Mouse (Mus musculus) lung, embryonic 14.5 days (tissue): ENCODE data around the gene Cryga. TPM values are rescaled to one million over a fixed set of nuclear protein-coding genes. Genes with fewer than 3 reads are reported as not detected.
A peak's percentile ranks its signal among the peaks of the same experiment; 100 is the strongest.

Experiments used
- ATAC-seq: fragments of 200-750 bp; cut with Nextera tagmentation; 2 replicates; pipeline ENCODE4 v1.8.0; 2017; ENCODE audit warnings: mild to moderate bottlenecking, moderate TSS enrichment, moderate library complexity; ENCODE audit not compliant: insufficient read depth
- DNase-seq: peaks from one replicate; pipeline ENCODE4 v3.0.0-alpha.2; 2015
- H3K27ac ChIP-seq: fragments of 300-500 bp; sonication (generic); 2 replicates; pipeline ENCODE4 v1.5.1; 2014; ENCODE audit warnings: low read depth, mild to moderate bottlenecking, moderate library complexity
- H3K27me3 ChIP-seq: fragments of 300-500 bp; sonication (generic); 2 replicates; pipeline ENCODE4 v1.6.1; 2014; ENCODE audit warnings: low read length, control low read depth; ENCODE audit not compliant: insufficient read depth
- H3K36me3 ChIP-seq: fragments of 300-500 bp; sonication (generic); 2 replicates; pipeline ENCODE4 v1.6.1; 2014; ENCODE audit warnings: control low read depth; ENCODE audit not compliant: insufficient read depth
- H3K4me1 ChIP-seq: fragments of 300-500 bp; sonication (generic); 2 replicates; pipeline ENCODE4 v1.6.1; 2014; ENCODE audit warnings: antibody characterized with exemption, control low read depth; ENCODE audit not compliant: insufficient read depth
- H3K4me2 ChIP-seq: fragments of 300-500 bp; sonication (generic); 2 replicates; pipeline ENCODE4 v1.6.1; 2014; ENCODE audit warnings: mild to moderate bottlenecking
- H3K4me3 ChIP-seq: fragments of 300-500 bp; sonication (generic); 2 replicates; pipeline ENCODE4 v1.5.1; 2014; ENCODE audit warnings: low read depth, low read length
- H3K9ac ChIP-seq: fragments of 300-500 bp; sonication (generic); 2 replicates; pipeline ENCODE4 v1.6.1; 2014
- H3K9me3 ChIP-seq: fragments of 300-500 bp; sonication (generic); 2 replicates; pipeline ENCODE4 v1.6.1; 2016; ENCODE audit warnings: low read depth, low read length, control low read depth
- CTCF ChIP-seq: IDR thresholded peaks from 2 replicates; pipeline ENCODE4 v1.5.1; 2016; ENCODE audit warnings: antibody characterized with exemption, low read depth
- WGBS: fragments of 180-500 bp; shearing (Covaris S2); extraction: QIAGEN DNeasy Blood & Tissue Kit; methylation state at CpG from one replicate; pipeline ENCODE4 v1.1.7; 2014; 5-methylcytosine and 5-hydroxymethylcytosine counted together
- polyA plus RNA-seq: library from polyadenylated mRNA; unstranded; fragments of >200 nt; fragmentation: Nextera tagmentation; extraction: Ambion mirVana; gene quantifications from 2 replicates; pipeline ENCODE4 v1.2.1, GENCODE M21; 2014

The Cryga gene
- polyA plus RNA-seq, 1 experiment from 2014 or later, result not detected

DNA sequence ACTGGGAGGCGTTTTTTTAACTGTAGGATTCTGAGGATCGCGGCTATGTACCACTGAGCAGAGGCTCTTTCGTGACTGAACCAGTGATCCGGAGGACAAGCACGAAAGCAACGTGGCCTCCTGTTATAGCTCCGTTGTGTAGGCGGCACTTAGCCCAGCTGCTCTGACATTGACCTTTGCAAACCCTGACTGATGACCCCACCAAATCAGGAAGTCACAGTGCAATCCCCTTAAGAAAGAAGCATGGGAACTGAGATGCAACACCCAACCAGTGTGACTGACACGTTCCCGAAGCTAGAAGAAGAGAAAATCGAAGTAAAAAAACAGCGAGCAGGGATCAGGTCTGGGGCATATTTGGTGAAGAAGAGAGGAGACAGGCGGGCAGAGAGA, 9.6 kb upstream of the Cryga start:
- Histone ChIP-seq H3K9ac (no peak overlapping the region), H3K36me3 (no peaks in the 10 kb centered on the region), H3K27me3 (no peaks in the 10 kb centered on the region), H3K4me1 (no peaks in the 10 kb centered on the region), H3K27ac (no peak overlapping the region), H3K4me2 (peak overlapping the region; percentile 50), H3K4me3 (no peak overlapping the region), H3K9me3 (no peaks in the 10 kb centered on the region)
- peak; percentile 4 for DNase-seq
- no peak for ATAC-seq
- no peak for TF ChIP-seq CTCF
- 55% methylated on average over 14 of the region's 14 CpGs for WGBS

DNA sequence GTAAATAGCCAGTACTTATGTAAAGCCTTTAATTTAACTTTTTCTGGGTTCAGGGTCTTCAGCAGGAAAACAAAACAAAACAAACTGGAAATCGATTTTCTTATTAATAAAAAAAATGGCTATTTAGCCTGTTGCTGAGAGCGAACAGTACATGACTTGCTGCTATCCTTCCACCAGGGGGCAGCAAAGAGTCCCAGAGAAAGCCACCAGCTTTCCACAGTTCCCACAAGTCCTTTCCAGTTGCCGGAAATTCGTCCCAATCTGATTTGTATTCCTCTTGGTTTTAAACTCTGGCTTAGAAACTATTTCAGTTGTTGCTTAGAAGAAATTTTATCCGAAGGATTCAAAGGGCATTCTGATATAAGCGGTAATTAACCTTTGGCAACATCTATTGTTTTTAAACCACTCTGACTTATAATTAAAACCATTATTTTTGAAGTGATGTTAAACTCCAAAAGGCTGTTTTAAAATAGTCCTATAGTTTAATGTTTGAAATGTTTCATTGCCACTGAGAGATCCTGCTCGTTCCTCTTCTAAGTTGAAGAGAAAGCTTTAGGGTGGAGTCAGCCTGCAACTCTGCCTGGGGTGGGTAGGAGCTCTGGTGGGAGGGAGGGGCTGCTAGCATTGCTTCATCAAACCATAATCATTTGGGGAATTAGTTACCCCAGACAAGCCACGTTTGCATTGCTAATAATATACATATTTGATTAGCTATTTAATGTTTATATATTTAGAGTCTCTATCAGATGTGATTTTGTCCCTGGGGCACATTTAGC, 9.0 kb upstream of the Cryga start:
- WGBS, result 10% methylated on average over 8 of the region's 8 CpGs
- ATAC-seq (peak; percentile 80), DNase-seq (peak; percentile 94)
- Histone ChIP-seq H3K9ac (no peak overlapping the region), H3K9me3 (no peaks in the 10 kb centered on the region), H3K27me3 (no peaks in the 10 kb centered on the region), H3K4me2 (peak overlapping the region; percentile 50), H3K4me1 (no peaks in the 10 kb centered on the region), H3K36me3 (no peaks in the 10 kb centered on the region), H3K27ac (no peak overlapping the region), H3K4me3 (no peak overlapping the region; the same call in 1 of the 2 replicates)
- TF ChIP-seq CTCF, result peak; percentile 92

DNA sequence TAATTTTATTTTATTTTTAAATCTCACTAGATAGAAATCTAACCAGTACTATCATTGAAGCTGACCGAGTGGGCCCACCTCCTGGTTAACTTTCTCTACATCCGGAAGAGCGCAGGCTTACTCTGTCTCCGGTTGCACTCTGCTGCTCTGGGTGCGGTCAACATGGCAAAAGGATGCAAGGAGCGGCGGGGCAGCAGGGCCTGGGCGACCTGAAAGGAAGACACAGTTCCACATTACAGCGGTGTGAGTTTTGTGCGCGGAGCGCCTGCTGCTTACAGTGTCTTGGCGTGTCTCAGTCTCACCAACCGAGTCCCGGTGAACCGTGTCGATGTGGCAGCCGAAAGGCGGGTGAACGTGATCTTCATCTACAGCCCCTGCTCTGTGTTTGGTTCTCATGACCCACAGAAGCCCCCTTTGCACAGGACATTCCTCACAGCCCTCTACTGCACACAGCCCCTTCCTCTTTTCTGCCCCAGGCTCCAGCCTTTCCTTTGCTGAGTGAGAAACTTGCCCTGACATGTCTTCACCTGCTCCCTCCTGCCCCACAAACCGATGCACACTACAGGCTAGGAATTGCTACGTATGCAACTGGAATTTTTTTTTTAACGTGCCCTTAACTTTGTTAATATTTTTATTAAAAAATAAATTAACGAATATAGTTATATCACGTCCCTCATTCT, 6.7 kb upstream of the Cryga start:
- H3K36me3 ChIP-seq, result no peaks in the 10 kb centered on the region
- H3K27ac ChIP-seq, result no peak overlapping the region
- H3K9ac ChIP-seq, result no peak overlapping the region
- no peaks in the 10 kb centered on the region for H3K4me1 ChIP-seq
- no peaks in the 10 kb centered on the region for H3K27me3 ChIP-seq
- no peaks in the 10 kb centered on the region for H3K9me3 ChIP-seq
- H3K4me3 ChIP-seq, result no peak overlapping the region
- no peak for DNase-seq
- no peak for TF ChIP-seq CTCF
- no peak overlapping the region for H3K4me2 ChIP-seq
- ATAC-seq, result no peak
- 61% methylated on average over 25 of the region's 25 CpGs for WGBS

DNA sequence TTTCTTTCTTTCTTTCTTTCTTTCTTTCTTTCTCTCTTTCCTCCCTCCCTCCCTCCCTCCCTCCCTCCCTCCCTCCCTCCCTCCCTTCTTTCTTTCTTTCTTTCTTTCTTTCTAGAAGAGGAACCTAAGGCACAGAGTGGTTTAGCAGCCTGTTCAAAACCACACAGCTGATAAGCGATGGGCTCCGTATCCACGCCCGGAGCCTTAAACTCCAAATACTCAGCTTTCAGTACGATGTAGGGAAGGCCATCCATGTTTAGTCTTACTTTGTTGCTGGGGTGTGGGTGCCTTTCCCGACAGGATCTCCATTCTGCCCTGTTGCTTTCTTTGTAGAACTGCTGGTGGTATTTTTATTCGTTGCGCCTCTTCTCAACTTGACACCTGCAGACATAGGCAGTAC, 6.0 kb upstream of the Cryga start:
- H3K27ac ChIP-seq, result no peak overlapping the region
- no peak overlapping the region for H3K4me2 ChIP-seq
- no peaks in the 10 kb centered on the region for H3K36me3 ChIP-seq
- ATAC-seq (no peak), DNase-seq (no peak)
- 85% methylated on average over 8 of the region's 8 CpGs for WGBS
- TF ChIP-seq CTCF, result no peak
- no peaks in the 10 kb centered on the region for H3K9me3 ChIP-seq
- H3K4me1 ChIP-seq, result no peaks in the 10 kb centered on the region
- no peak overlapping the region for H3K9ac ChIP-seq
- no peak overlapping the region for H3K4me3 ChIP-seq
- no peaks in the 10 kb centered on the region for H3K27me3 ChIP-seq

DNA sequence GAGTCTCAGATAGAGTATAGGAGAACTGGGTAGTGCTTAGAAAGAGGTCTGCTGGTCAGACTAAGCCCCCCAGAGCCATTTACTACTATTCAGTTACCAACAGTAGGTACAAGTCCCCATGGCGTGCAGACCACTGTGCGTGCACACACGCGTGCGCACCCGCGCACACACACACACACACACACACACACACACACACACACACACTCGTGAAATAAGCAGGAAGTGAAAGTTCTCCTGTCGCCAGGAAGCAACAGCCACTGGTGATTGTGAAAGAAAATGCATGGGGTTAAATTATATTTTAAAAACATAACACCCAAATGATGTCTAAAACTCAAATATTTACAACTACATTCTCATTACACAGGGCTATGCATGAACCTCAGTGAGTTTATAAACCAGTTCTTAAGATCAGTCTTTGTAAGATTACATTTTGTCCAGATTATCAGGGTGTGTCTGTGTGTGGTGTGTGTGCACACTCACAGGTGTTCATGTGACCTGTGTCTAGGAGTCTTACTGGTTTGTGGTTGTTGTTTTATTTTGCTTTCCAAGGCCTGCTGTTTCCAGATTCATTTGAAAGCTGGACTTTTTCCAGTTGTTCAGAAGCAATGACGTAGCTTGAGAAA, 4.6 kb upstream of the Cryga start:
- Histone ChIP-seq H3K27ac (no peak overlapping the region), H3K4me2 (no peak overlapping the region), H3K4me1 (no peaks in the 10 kb centered on the region), H3K9me3 (no peaks in the 10 kb centered on the region), H3K9ac (no peak overlapping the region), H3K27me3 (no peaks in the 10 kb centered on the region), H3K4me3 (no peak overlapping the region), H3K36me3 (no peaks in the 10 kb centered on the region)
- DNase-seq (no peak), ATAC-seq (no peak)
- WGBS, result 85% methylated on average over 10 of the region's 10 CpGs
- no peak for TF ChIP-seq CTCF

DNA sequence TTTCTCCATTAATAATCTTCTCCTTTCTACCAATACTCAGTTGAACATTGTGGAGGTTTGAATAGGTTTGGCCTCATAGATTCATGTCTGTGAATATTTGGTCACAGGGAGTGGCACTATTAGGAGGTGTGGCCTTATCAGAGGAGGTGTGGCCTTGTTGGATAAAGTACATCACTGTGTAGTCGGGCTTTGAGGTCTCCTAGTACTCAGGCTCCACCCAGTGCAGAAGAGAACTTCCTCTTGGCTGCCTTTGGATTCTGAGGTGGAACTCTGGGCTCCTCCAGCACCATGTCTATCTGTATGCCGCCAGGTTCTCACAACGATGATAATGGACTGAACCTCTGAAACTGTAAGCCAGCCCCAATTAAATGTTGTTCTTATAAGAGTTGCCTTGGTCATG, 6.2 kb downstream of the Cryga start:
- Histone ChIP-seq H3K4me2 (no peak overlapping the region), H3K4me3 (no peak overlapping the region), H3K27ac (no peak overlapping the region), H3K9me3 (no peaks in the 10 kb centered on the region), H3K9ac (no peak overlapping the region), H3K4me1 (no peaks in the 10 kb centered on the region), H3K27me3 (no peaks in the 10 kb centered on the region), H3K36me3 (no peaks in the 10 kb centered on the region)
- DNase-seq, result no peak
- TF ChIP-seq CTCF, result no peak
- ATAC-seq, result no peak
- WGBS, result 78% methylated on average over 3 of the region's 3 CpGs

DNA sequence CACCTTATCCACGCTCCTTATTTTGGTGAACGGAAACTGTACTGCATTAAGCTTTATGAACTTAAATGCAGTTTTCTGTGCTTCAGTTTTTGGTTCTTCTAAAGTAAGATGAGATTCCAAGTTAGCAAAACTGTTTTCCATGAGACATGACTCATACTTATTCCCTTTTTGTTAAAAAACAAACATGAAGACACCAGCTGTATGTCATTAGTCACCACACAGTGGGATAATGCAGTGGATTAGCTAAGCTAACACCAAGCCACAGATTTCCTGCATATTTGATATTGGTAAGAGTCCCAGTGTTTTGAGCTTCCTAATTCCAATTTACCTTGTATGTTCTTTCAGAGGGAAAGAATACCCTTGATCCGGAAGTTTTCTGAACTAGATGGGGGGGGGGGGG, 11.6 kb downstream of the Cryga start:
- no peak for DNase-seq
- no peaks in the 10 kb centered on the region for H3K4me1 ChIP-seq
- 91% methylated on average over 3 of the region's 3 CpGs for WGBS
- H3K4me3 ChIP-seq, result no peak overlapping the region
- H3K9me3 ChIP-seq, result no peaks in the 10 kb centered on the region
- H3K9ac ChIP-seq, result no peak overlapping the region
- no peak overlapping the region for H3K4me2 ChIP-seq
- no peaks in the 10 kb centered on the region for H3K36me3 ChIP-seq
- no peaks in the 10 kb centered on the region for H3K27me3 ChIP-seq
- H3K27ac ChIP-seq, result no peak overlapping the region
- no peak for TF ChIP-seq CTCF
- no peak for ATAC-seq
